Mouse (Mus musculus) embryo, embryonic 10 days (tissue): Measurements from ENCODE around the gene Kcna3.

Source experiments
- DNase-seq: peaks from one replicate; pipeline ENCODE4 v3.0.0-alpha.2; 2015; ENCODE audit warnings: low spot score

Gene Kcna3

GRCm38 (mm10) chr3:107065510-107066095, 29.6 kb downstream of the Kcna3 start:
- no peak for DNase-seq

GRCm38 (mm10) chr3:107066165-107066850, 30.3 kb downstream of the Kcna3 start:
- DNase-seq = no peak

- DNase-seq = no peak
Observed at GRCm38 (mm10) chr3:107067245-107067644, 31.3 kb downstream of the Kcna3 start.

GRCm38 (mm10) chr3:107073863-107074262, 37.9 kb downstream of the Kcna3 start:
- DNase-seq = no peak

GRCm38 (mm10) chr3:107075705-107076104, 39.7 kb downstream of the Kcna3 start:
- no peak for DNase-seq

GRCm38 (mm10) chr3:107076658-107077057, 40.7 kb downstream of the Kcna3 start:
- DNase-seq = peak; percentile 8

- no peak for DNase-seq
Observed at GRCm38 (mm10) chr3:107077101-107077500, 41.1 kb downstream of the Kcna3 start.

GRCm38 (mm10) chr3:107080803-107081202, 44.8 kb downstream of the Kcna3 start:
- no peak for DNase-seq

GRCm38 (mm10) chr3:107081227-107081626, 45.3 kb downstream of the Kcna3 start:
- peak; percentile 46 for DNase-seq

- no peak for DNase-seq
Observed at GRCm38 (mm10) chr3:107084586-107084985, 48.6 kb downstream of the Kcna3 start.

GRCm38 (mm10) chr3:107087410-107087809, 51.4 kb downstream of the Kcna3 start:
- DNase-seq = no peak
